Mouse (Mus musculus) urinary bladder, adult 18-20 months (tissue): Measurements from ENCODE around the gene Topors.
"Not testable (repeated sequence)": the region's sequence is repeated elsewhere in the genome, so short reads cannot be mapped to it uniquely, and the experiment has no call there.

ENCODE experiments used
- DNase-seq, 2 experiments: peaks; one replicate each; pipeline ENCODE4 v3.0.0; 2022; ENCODE audit warnings: low spot score in 2 of 2, mixed read lengths in 2 of 2

Topors gene

GRCm38 (mm10) chr4:40269430-40270032 lies at the start of gene Topors, which contains the start of gene Smim27:
TSS of gene Topors (minus strand) at chr4:40269850.
TSS of gene Smim27 (plus strand) at chr4:40269579.
- peak; percentile 96 to 97 for DNase-seq

GRCm38 (mm10) chr4:40317404-40317803 lies 47.8 kb upstream of the Topors start:
- no peak for DNase-seq

- DNase-seq: no peak
Observed at GRCm38 (mm10) chr4:40313026-40313425, 43.4 kb upstream of the Topors start.

- DNase-seq: no peak
Observed at GRCm38 (mm10) chr4:40312213-40312612, 42.6 kb upstream of the Topors start.

GRCm38 (mm10) chr4:40310796-40311383 lies 41.2 kb upstream of the Topors start:
- DNase-seq: no peak

GRCm38 (mm10) chr4:40309682-40310081 lies 40.0 kb upstream of the Topors start:
- DNase-seq: no peak

- no peak for DNase-seq
Observed at GRCm38 (mm10) chr4:40302445-40303125, 32.9 kb upstream of the Topors start.

- DNase-seq: peak; percentile 46 to 54
Observed at GRCm38 (mm10) chr4:40301076-40301789, 31.6 kb upstream of the Topors start.

- DNase-seq: no peak
Observed at GRCm38 (mm10) chr4:40299169-40299568, 29.5 kb upstream of the Topors start.

- DNase-seq: not testable (repeated sequence)
Observed at GRCm38 (mm10) chr4:40291511-40291910, 21.9 kb upstream of the Topors start.

- DNase-seq: no peak
Observed at GRCm38 (mm10) chr4:40289046-40289445, 19.4 kb upstream of the Topors start.

GRCm38 (mm10) chr4:40287415-40287814 lies 17.8 kb upstream of the Topors start:
- DNase-seq: no peak

- peak; percentile 15 to 44 for DNase-seq
Observed at GRCm38 (mm10) chr4:40285582-40285981, 15.9 kb upstream of the Topors start.

- DNase-seq: peak; percentile 90 to 92
Observed at GRCm38 (mm10) chr4:40279276-40279900, 9.7 kb upstream of the Topors start, which contains the start of gene Ndufb6. TSS of gene Ndufb6 (minus strand) at chr4:40279421.

GRCm38 (mm10) chr4:40278880-40279275 lies 9.2 kb upstream of the Topors start:
- peak in 1 of 2 experiments; percentile 8 for DNase-seq

GRCm38 (mm10) chr4:40268835-40269234 lies 815 bp downstream of the Topors start:
- no peak for DNase-seq

GRCm38 (mm10) chr4:40268204-40268813 lies 1.3 kb downstream of the Topors start:
- DNase-seq: peak; percentile 85 to 91

GRCm38 (mm10) chr4:40267681-40268080 lies 2.0 kb downstream of the Topors start:
- DNase-seq: no peak

GRCm38 (mm10) chr4:40264321-40264720 lies 5.3 kb downstream of the Topors start:
- no peak for DNase-seq

GRCm38 (mm10) chr4:40254385-40255103 lies 15.1 kb downstream of the Topors start:
- no peak for DNase-seq

GRCm38 (mm10) chr4:40253766-40254165 lies 15.9 kb downstream of the Topors start:
- no peak for DNase-seq
